Mouse (Mus musculus): ENCODE results near the gene Dll1. TPM values are rescaled to one million over a fixed set of nuclear protein-coding genes. Genes with fewer than 3 reads are reported as not detected.

The Dll1 gene
- polyA plus RNA-seq, 1 experiment = 4.7 TPM

GRCm38 (mm10) chr17:15380641-15381051 lies 4.0 kb upstream of the Dll1 start:
- TF ChIP-seq POLR2A (IDR thresholded peaks at IDR 0.05; ENCODE audit: extremely low read depth, insufficient read depth, low read length) (no peak), CTCF (IDR thresholded peaks at IDR 0.05; ENCODE audit: extremely low read depth, insufficient read depth, low read length) (no peak)
- no peak overlapping the region for H3K27ac ChIP-seq (ENCODE audit: insufficient read depth, low read length)
- H3K4me1 ChIP-seq (ENCODE audit: control insufficient read depth, insufficient read depth, low read length) = peaks cover 2% of the 10 kb centered on the region; the same call in 1 of the 2 replicates
- H3K4me3 ChIP-seq (ENCODE audit: insufficient read depth, low read length) = peak overlapping the region; percentile 29

- no peak overlapping the region for H3K27ac ChIP-seq (ENCODE audit: insufficient read depth, low read length)
- H3K4me1 ChIP-seq (ENCODE audit: control insufficient read depth, insufficient read depth, low read length) = peaks cover 2% of the 10 kb centered on the region; the same call in 1 of the 2 replicates
- peak overlapping the region; percentile 29; the same call in 1 of the 2 replicates for H3K4me3 ChIP-seq (ENCODE audit: insufficient read depth, low read length)
- TF ChIP-seq POLR2A (IDR thresholded peaks at IDR 0.05; ENCODE audit: extremely low read depth, insufficient read depth, low read length) (no peak), CTCF (IDR thresholded peaks at IDR 0.05; ENCODE audit: extremely low read depth, insufficient read depth, low read length) (no peak)
Observed at GRCm38 (mm10) chr17:15379741-15380526, 3.3 kb upstream of the Dll1 start.

GRCm38 (mm10) chr17:15378413-15379109 lies 1.9 kb upstream of the Dll1 start:
- Histone ChIP-seq H3K27ac (ENCODE audit: insufficient read depth, low read length) (no peak overlapping the region), H3K4me3 (ENCODE audit: insufficient read depth, low read length) (no peak overlapping the region), H3K4me1 (ENCODE audit: control insufficient read depth, insufficient read depth, low read length) (peaks cover 2% of the 10 kb centered on the region; the same call in 1 of the 2 replicates)
- no peak for TF ChIP-seq CTCF (IDR thresholded peaks at IDR 0.05; ENCODE audit: extremely low read depth, insufficient read depth, low read length)

GRCm38 (mm10) chr17:15377901-15378300 lies 1.2 kb upstream of the Dll1 start:
- TF ChIP-seq CTCF (IDR thresholded peaks at IDR 0.05; ENCODE audit: extremely low read depth, insufficient read depth, low read length) (peak; percentile 26; the same call in 1 of the 2 replicates), POLR2A (IDR thresholded peaks at IDR 0.05; ENCODE audit: extremely low read depth, insufficient read depth, low read length) (no peak)
- Histone ChIP-seq H3K4me3 (ENCODE audit: insufficient read depth, low read length) (no peak overlapping the region; the same call in 1 of the 2 replicates), H3K27ac (ENCODE audit: insufficient read depth, low read length) (no peak overlapping the region), H3K4me1 (ENCODE audit: control insufficient read depth, insufficient read depth, low read length) (peaks cover 2% of the 10 kb centered on the region; the same call in 1 of the 2 replicates)

- no peaks in the 10 kb centered on the region; the same call in 1 of the 2 replicates for H3K4me1 ChIP-seq (ENCODE audit: control insufficient read depth, insufficient read depth, low read length)
- peak overlapping the region; percentile 73; the same call in 1 of the 2 replicates for H3K27ac ChIP-seq (ENCODE audit: insufficient read depth, low read length)
- peak overlapping the region; percentile 90 for H3K4me3 ChIP-seq (ENCODE audit: insufficient read depth, low read length)
- TF ChIP-seq CTCF (IDR thresholded peaks at IDR 0.05; ENCODE audit: extremely low read depth, insufficient read depth, low read length) (no peak), POLR2A (IDR thresholded peaks at IDR 0.05; ENCODE audit: extremely low read depth, insufficient read depth, low read length) (peak; percentile 52; the same call in 1 of the 2 replicates)
Observed at GRCm38 (mm10) chr17:15375701-15376493, 775 bp downstream of the Dll1 start.

- no peak for TF ChIP-seq CTCF (IDR thresholded peaks at IDR 0.05; ENCODE audit: extremely low read depth, insufficient read depth, low read length)
- TF ChIP-seq POLR2A (IDR thresholded peaks at IDR 0.05; ENCODE audit: extremely low read depth, insufficient read depth, low read length) = no peak
- H3K4me1 ChIP-seq (ENCODE audit: control insufficient read depth, insufficient read depth, low read length) = no peaks in the 10 kb centered on the region; the same call in 1 of the 2 replicates
- H3K27ac ChIP-seq (ENCODE audit: insufficient read depth, low read length) = no peak overlapping the region
- peak overlapping the region; percentile 90 for H3K4me3 ChIP-seq (ENCODE audit: insufficient read depth, low read length)
Observed at GRCm38 (mm10) chr17:15375224-15375623, 1.4 kb downstream of the Dll1 start.

- no peaks in the 10 kb centered on the region; the same call in 1 of the 2 replicates for H3K4me1 ChIP-seq (ENCODE audit: control insufficient read depth, insufficient read depth, low read length)
- TF ChIP-seq POLR2A (IDR thresholded peaks at IDR 0.05; ENCODE audit: extremely low read depth, insufficient read depth, low read length) (no peak), CTCF (IDR thresholded peaks at IDR 0.05; ENCODE audit: extremely low read depth, insufficient read depth, low read length) (no peak)
- H3K4me3 ChIP-seq (ENCODE audit: insufficient read depth, low read length) = peak overlapping the region; percentile 90
- no peak overlapping the region for H3K27ac ChIP-seq (ENCODE audit: insufficient read depth, low read length)
Observed at GRCm38 (mm10) chr17:15374321-15375141, 2.1 kb downstream of the Dll1 start.

GRCm38 (mm10) chr17:15372931-15373652 lies 3.6 kb downstream of the Dll1 start:
- TF ChIP-seq CTCF (IDR thresholded peaks at IDR 0.05; ENCODE audit: extremely low read depth, insufficient read depth, low read length) = no peak
- TF ChIP-seq POLR2A (IDR thresholded peaks at IDR 0.05; ENCODE audit: extremely low read depth, insufficient read depth, low read length) = no peak
- Histone ChIP-seq H3K4me1 (ENCODE audit: control insufficient read depth, insufficient read depth, low read length) (no peaks in the 10 kb centered on the region; the same call in 1 of the 2 replicates), H3K4me3 (ENCODE audit: insufficient read depth, low read length) (0 out of 2 replicates have a peak overlapping the region, but pooled peaks have one; percentile 2), H3K27ac (ENCODE audit: insufficient read depth, low read length) (no peak overlapping the region)
